Mouse (Mus musculus) left cerebral cortex, adult 9 months (tissue): Measurements from ENCODE around the gene Gsdme.
A peak's percentile ranks its signal among the peaks of the same experiment; 100 is the strongest.

Experiments used
- DNase-seq, 2 experiments: peaks; one replicate each; pipeline ENCODE4 v3.0.0; 2022; ENCODE audit warnings: low spot score in 2 of 2

The Gsdme gene

GRCm38 (mm10) chr6:50189376-50189775 is 74.3 kb downstream of the Gsdme start:
- DNase-seq = no peak

- no peak for DNase-seq
These were observed 75.7 kb downstream of the Gsdme start for GRCm38 (mm10) chr6:50187955-50188354.

DNA sequence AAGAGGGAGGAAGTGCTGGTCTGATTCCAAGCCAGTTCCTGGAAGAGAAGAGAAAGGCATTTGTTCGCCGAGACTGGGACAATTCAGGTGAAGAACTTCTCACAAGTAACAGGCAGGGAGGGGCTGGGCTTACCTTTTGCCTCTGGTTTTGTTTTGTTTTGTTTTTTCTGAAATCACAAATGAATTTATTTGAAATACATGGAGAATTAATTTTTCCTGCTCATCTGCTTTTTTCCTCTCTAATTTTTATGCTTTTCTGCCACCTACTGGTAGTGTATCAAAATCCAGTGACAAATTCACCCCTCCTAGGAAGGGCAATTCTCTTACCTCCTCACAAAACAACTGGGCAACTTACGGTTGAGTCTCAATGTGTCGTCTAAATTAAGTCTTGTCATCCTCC is 83.5 kb downstream of the Gsdme start:
- peak in 1 of 2 experiments; percentile 15 for DNase-seq

DNA sequence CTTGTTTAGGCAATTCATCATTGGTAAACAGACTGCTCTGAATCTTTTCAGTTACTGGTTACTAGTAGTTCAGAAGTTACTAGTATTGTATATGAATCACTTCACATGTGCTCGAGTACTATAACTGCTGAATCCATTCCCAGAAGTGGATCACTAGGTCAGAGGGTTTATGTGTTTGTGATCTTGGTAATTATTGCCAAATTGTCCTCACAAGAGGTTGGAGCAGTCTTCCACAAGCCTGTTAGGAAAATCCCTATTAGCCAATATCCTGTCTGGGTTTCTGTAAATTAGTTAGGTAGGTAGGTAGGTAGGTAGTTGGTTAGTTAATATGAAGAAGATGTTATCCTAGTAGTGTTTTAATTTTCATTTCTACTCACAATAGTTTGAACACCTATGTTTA is 87.9 kb downstream of the Gsdme start:
- no peak for DNase-seq

GRCm38 (mm10) chr6:50169771-50170170 is 93.9 kb downstream of the Gsdme start:
- no peak for DNase-seq

DNA sequence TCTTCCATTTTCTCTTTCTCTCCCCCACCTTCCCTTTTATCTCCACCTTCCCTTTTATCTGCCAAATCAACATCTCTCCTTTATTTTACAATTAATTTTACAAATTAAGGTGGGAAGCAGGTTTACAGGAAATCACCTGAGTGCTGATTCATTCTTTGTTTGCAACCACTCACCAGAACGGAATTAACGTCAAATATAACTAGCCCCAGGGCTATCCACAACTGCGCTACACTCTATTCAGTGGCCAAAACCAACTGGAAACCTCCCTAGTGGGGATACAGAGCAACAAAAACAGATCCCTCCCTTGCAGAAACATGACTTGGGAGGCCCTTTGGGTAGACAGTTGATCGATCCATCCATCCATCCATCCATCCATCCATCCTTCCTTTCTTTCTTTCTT is 94.8 kb downstream of the Gsdme start:
- no peak for DNase-seq

DNA sequence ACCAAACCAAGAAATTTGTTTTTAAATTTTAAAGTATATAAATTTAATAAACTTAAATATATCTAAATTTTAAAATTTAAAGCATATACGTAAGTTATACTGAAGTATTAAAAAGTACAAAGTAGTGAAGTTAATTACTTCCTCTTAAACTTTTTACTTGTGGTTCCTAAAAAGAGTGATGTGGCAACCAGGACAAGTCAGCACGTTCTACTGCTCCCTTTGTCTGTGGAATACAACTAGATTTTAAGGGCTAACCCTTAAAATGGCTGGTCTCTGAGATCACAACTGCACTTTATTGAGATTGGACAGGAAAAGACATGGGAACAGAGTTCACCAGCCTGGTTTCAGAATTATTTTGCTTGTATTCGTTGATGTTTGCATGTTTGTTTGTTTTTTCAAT is 100.6 kb downstream of the Gsdme start:
- no peak for DNase-seq

GRCm38 (mm10) chr6:50159842-50160241 is 103.8 kb downstream of the Gsdme start:
- no peak for DNase-seq

DNA sequence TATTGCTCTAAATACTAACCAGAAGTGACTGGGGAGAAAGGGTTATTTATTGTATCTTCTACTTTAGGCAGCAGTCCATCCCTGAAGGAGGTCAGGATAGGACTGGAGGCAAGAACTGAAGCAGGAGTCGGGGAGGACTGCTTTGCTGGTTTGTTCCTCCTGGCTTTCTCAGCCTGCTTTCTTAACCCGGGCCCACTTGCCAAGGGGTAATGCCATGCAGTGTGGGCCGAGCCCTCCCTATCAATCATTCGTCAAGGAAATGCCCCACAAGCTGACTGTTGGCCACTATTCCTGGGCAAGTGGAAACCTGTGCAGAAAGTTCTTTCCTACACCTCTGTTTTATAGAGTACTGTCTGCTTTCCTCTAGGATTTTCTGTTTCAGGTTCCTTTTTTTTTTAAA is 114.3 kb downstream of the Gsdme start:
- no peak for DNase-seq

DNA sequence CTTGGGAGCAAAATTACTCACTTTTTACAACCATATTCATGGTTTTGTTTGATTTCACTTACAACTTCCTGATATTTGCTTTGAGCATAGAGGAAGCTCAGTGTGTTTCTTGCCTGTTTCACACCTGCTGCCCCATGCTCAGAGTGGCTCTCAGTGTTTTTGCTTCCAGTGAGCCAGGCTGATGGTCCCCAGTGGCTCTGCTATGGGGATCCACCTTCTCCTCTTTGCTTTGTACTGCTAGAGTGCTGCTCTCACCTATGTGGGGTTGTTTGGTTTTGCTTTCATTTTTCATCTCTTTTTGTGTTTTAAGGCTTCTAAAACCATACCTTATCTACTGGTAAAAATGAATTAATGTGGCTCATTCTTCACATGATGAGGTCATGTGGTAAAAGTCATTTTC is 117.5 kb downstream of the Gsdme start:
- no peak for DNase-seq

DNA sequence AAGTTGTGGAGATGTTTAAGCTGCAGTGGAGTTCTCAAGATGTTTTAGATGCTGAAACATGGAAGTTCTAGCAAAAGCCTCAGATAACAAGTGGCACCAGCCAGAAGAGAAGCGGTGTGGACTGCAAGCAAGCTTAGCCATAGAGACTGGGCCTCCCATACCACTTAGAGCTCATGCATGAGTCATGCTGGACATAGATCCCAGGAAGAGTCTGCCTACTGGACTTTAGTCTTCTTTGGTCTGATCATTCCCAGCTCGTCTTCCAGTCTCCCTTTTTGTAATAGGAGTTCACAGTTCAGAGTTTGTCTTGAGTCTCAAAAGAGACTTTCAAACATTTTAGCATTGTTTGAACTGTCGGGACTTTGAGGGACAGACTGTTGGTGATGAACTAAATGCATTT is 124.1 kb downstream of the Gsdme start:
- no peak for DNase-seq
